Mouse (Mus musculus) natural killer cell, adult 2 months (primary cell): ENCODE data around the gene Zfand2b.

Experiments
- DNase-seq, 2 experiments: peaks; one replicate each; pipeline ENCODE4 v3.0.0; 2022; ENCODE audit warnings: low spot score in 2 of 2

Gene Zfand2b

GRCm38 (mm10) chr1:75212542-75212941 lies 44.1 kb downstream of the Zfand2b start:
- DNase-seq: no peak

DNA sequence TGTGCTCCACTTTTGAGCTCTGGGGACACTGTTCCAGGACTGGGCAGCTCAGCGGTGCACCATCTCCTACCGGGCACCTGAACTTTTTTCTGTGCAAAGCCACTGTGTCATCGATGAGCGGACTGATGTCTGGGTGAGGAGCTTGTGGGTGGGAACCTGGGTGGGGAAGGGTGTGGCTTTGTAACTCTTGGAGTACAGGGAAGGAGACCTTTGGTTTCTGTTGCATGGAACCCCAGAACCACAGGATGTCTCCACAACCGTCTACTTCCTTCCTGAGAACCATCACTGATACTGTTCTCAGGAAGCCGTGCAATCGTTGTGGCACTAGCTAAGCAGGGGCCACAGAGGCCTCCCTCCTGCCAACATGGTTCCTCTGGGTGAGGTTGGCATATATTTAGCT lies 44.6 kb downstream of the Zfand2b start:
- DNase-seq: no peak

- DNase-seq: no peak
Measured at GRCm38 (mm10) chr1:75214442-75214841, 46.0 kb downstream of the Zfand2b start.

GRCm38 (mm10) chr1:75214886-75215285 lies 46.4 kb downstream of the Zfand2b start:
- DNase-seq: no peak

DNA sequence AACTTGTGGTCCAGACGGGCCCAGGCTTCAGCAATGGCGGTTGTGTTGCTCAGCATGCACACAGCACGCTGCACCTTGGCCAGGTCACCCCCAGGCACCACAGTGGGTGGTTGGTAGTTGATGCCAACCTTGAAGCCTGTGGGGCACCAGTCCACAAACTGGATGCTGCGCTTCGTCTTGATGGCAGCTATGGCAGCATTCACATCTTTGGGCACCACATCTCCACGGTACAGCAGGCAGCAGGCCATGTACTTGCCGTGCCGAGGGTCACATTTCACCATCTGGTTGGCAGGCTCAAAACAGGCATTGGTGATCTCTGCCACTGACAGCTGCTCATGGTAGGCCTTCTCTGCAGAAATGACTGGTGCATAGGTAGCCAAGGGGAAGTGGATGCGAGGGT lies 47.3 kb downstream of the Zfand2b start:
- DNase-seq: no peak

DNA sequence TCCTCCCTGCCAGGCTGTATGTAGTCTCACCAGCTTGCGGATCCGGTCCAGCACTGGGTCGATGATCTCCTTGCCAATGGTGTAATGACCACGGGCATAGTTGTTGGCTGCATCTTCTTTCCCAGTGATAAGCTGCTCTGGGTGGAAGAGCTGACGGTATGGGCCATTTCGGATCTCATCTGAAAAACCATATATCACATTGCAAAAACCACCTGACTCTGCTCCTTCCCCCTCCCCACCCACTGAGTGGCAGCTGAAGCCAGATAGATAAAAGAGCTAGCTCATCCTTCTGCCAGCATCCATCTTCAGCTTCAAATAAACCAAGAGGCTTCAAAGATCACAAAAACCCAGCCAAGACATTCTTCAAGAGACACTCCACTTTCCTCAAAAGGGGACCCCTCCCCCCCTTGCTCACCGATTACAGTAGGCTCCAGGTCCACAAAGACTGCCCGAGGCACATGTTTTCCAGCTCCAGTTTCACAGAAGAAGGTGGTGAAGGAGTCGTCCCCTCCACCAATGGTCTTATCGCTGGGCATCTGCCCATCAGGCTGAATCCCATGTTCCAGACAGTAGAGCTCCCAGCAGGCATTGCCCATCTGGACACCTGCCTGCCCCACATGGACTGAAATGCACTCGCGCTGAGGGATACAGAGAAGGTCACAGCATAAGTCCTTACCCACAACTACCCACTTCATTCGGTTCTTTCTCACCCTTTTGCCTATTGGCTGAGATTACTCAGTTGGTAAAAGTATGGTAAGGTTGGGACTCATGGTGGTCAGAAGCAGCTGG lies 48.5 kb downstream of the Zfand2b start:
- DNase-seq: no peak

DNA sequence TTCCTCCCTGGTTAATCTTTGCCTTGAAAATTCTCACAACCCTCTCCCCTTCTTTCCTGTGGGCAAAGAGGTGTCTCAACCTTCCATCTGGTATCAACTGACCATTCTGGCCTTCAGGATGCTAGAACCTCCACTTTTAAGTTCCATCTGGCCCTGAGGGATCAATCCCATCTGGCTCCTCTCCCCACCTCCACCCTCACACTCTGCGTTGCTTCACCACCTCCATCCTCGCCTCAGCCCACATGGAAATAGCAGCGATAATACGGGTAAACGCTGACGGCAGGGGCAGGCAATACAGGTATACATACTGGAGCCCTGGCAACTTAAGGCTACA lies 49.4 kb downstream of the Zfand2b start:
- DNase-seq: no peak

DNA sequence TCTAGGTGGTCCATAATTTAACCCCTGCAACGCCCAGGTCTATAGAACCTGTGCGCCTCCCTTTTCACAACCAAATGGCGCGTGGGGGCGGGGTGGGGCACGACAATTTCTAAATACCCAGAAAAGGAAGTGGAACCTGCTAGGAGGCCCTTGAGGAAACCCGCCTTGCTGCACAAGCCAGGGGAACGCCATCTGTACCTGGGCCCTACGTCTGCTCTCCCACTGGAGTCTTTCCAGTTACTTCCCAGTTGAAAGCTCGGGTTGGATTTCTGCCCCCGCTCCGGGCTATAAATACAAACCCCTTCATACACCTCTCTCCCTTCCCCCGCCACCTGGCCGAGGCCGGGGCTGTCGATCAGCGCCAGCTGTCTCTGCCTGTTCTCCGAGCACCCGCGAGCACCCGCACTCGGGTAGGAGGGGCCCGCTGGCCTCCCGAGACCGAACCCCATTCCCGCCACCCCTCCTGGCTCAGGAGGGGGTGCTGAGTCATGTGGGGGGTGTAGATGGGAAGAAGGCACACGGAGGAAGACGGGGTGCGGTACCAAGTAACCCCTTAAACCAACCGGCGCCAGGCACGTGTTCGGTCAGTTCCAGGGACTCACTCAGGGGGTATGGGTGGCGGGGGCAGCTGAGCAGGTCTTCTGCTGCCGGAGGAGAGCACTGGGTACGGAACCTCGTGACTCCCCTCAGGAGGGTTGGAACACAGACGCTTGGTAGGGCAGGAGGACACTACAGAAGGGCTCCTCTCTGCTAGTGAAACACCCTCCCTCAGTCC lies 50.0 kb downstream of the Zfand2b start:
- peak; percentile 36 to 67 for DNase-seq

GRCm38 (mm10) chr1:75219078-75219477 lies 50.6 kb downstream of the Zfand2b start:
- DNase-seq: peak; percentile 92 to 96

DNA sequence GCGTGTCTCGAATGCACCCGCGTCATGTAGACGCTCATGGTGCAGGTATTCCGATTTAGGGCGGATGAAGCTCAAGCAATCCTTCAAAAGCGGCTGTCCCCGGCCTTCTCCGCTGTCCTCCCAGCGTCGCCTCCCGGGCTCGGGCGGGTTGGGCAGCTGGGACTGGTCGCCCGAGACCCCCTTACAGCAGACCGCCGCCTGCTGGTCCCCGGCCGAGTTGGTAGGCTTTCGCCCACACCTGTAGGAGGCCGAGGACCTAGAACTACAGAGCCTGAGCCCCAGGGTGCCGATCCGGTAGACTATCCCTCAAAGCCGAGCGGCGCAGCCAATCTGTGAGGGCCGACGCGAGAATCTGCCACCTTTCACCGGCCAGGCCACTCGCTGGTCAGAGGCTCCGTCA lies 51.1 kb downstream of the Zfand2b start, which contains the start of gene Tuba4a:
Tuba4a (minus strand) TSS at position 335 of the 400 bp plus-strand sequence.
- no peak for DNase-seq
